Mouse (Mus musculus) brain, embryonic 14.5 days (tissue): ENCODE data around the gene Plod3.

Experiments
- CTCF ChIP-seq: fragments of 200-500 bp; IDR thresholded peaks from 2 replicates; pipeline ENCODE4 v1.5.1; 2012; ENCODE audit warnings: inconsistent platforms, mild to moderate bottlenecking, moderate library complexity, borderline replicate concordance; ENCODE audit not compliant: insufficient read depth, insufficient read length; ENCODE audit errors: extremely low read depth
- POLR2A ChIP-seq: fragments of 200-500 bp; IDR thresholded peaks from 2 replicates; pipeline ENCODE4 v1.6.1; 2012; ENCODE audit warnings: mild to moderate bottlenecking, inconsistent platforms, borderline replicate concordance; ENCODE audit not compliant: poor library complexity, insufficient read depth, insufficient read length, severe bottlenecking; ENCODE audit errors: extremely low read depth

DNA sequence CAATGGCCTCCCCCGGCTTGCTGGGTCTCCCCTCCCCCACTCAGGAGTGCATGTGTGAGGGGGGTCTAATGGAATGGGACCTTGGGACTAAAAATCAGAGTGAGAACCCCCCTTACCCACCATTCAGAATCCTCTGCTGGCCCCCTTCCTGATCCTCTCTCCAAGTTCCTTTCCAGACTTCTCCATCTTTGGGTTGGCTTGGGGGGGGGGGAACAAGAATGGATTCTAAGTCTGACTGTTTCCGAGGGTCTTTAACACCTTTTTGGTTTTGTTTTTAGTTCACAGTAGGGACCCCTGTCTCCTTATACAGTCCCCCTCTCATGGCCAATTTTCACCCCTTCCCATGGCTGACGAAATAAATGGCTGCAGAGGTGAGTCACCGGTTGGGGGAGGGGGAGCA, 39.3 kb downstream of the Plod3 start, which contains the start of gene Vgf:
- TF ChIP-seq CTCF, result no peak
- no peak for TF ChIP-seq POLR2A
